Mouse (Mus musculus) small intestine, adult 10 weeks (tissue): ENCODE measurements around the gene Flt3l. TPM values are rescaled to one million over a fixed set of nuclear protein-coding genes. Genes with fewer than 3 reads are reported as not detected.

Experiments
- polyA plus RNA-seq: library from polyadenylated mRNA; stranded (reverse); fragments of 350-450 nt; fragmentation: Illumina TruSeq; extraction: RNeasy Lipid Tissue Mini Kit (QIAGEN cat#74804); gene quantifications from one replicate; pipeline ENCODE4 v1.2.3, GENCODE M21; 2014; ENCODE audit warnings: low replicate concordance

Gene Flt3l
- 13.9 TPM for polyA plus RNA-seq

GRCm38 (mm10) chr7:45135993-45136567, at the start of gene Flt3l, which contains the start of gene Gm45713:
TSS of gene Flt3l (minus strand) at chr7:45136432.
TSS of gene Gm45713 (minus strand) at chr7:45136231.

GRCm38 (mm10) chr7:45180896-45181477, 44.8 kb upstream of the Flt3l start, which contains the start of gene Pth2:
TSS of gene Pth2 (plus strand) at chr7:45180995.

GRCm38 (mm10) chr7:45179469-45179868, 43.2 kb upstream of the Flt3l start, which contains the start of gene Gfy:
TSS of gene Gfy (minus strand) at chr7:45179569.

GRCm38 (mm10) chr7:45163735-45164490, 27.7 kb upstream of the Flt3l start, which contains the start of gene Slc17a7:
TSS of gene Slc17a7 (plus strand) at chr7:45163949.

GRCm38 (mm10) chr7:45154096-45154992, 18.1 kb upstream of the Flt3l start, which contains the start of the genes Pih1d1 and Aldh16a1:
TSS of gene Pih1d1 (plus strand) at chr7:45154303.
TSS of gene Aldh16a1 (minus strand) at chr7:45154584.

GRCm38 (mm10) chr7:45128624-45129246, 7.5 kb downstream of the Flt3l start, which contains the start of gene Rpl13a:
TSS of gene Rpl13a (minus strand) at chr7:45128761.

GRCm38 (mm10) chr7:45124224-45125143, 11.7 kb downstream of the Flt3l start, which contains the start of gene Rps11:
TSS of gene Rps11 (minus strand) at chr7:45124439.

GRCm38 (mm10) chr7:45103652-45104180, 32.5 kb downstream of the Flt3l start, which contains the start of gene Fcgrt:
TSS of gene Fcgrt (minus strand) at chr7:45103851.

GRCm38 (mm10) chr7:45092048-45092447, 44.2 kb downstream of the Flt3l start, which contains the start of gene Rcn3:
TSS of gene Rcn3 (minus strand) at chr7:45092221.

Other genes starting within 250 kb of the Flt3l start
- gene Med25, start 243.7 kb downstream of the Flt3l start, polyA plus RNA-seq: 1.3 TPM
- gene Fuz, start 240.4 kb downstream of the Flt3l start, polyA plus RNA-seq: 0.48 TPM
- gene Ap2a1, start 206.9 kb downstream of the Flt3l start, polyA plus RNA-seq: 9.8 TPM
- gene Tsks, start 193.2 kb downstream of the Flt3l start, polyA plus RNA-seq: not detected
- gene Cpt1c, start 161.6 kb downstream of the Flt3l start, polyA plus RNA-seq: 0.15 TPM
- 2.3 TPM for gene Prmt1, start 149.9 kb downstream of the Flt3l start, polyA plus RNA-seq
- 11.1 TPM for gene Irf3, start 138.8 kb downstream of the Flt3l start, polyA plus RNA-seq
- not detected for gene Bcl2l12, start 137.7 kb downstream of the Flt3l start, polyA plus RNA-seq
- 2.0 TPM for gene Scaf1, start 120.1 kb downstream of the Flt3l start, polyA plus RNA-seq
- 1.1 TPM for gene Rras, start 118.5 kb downstream of the Flt3l start, polyA plus RNA-seq
- not detected for gene Prr12, start 83.6 kb downstream of the Flt3l start, polyA plus RNA-seq
- gene Nosip, start 74.0 kb downstream of the Flt3l start, polyA plus RNA-seq: 4.6 TPM
- 9.4 TPM for gene Prrg2, start 73.8 kb downstream of the Flt3l start, polyA plus RNA-seq
- not detected for gene Rcn3, start 44.2 kb downstream of the Flt3l start, polyA plus RNA-seq
- 3.7 TPM for gene Fcgrt, start 32.6 kb downstream of the Flt3l start, polyA plus RNA-seq
- gene Rps11, start 12.0 kb downstream of the Flt3l start, polyA plus RNA-seq: 126 TPM
- gene Rpl13a, start 7.7 kb downstream of the Flt3l start, polyA plus RNA-seq: 181 TPM
- not detected for gene Gm45713, start 201 bp downstream of the Flt3l start, polyA plus RNA-seq
- gene Pih1d1, start 17.9 kb upstream of the Flt3l start, polyA plus RNA-seq: not detected
- gene Aldh16a1, start 18.2 kb upstream of the Flt3l start, polyA plus RNA-seq: 13.8 TPM
- gene Slc17a7, start 27.5 kb upstream of the Flt3l start, polyA plus RNA-seq: not detected
- not detected for gene Gfy, start 43.1 kb upstream of the Flt3l start, polyA plus RNA-seq
- not detected for gene Pth2, start 44.6 kb upstream of the Flt3l start, polyA plus RNA-seq
- gene Ccdc155, start 68.5 kb upstream of the Flt3l start, polyA plus RNA-seq: not detected
- not detected for gene Dkkl1, start 75.7 kb upstream of the Flt3l start, polyA plus RNA-seq
- 1.7 TPM for gene Tead2, start 79.3 kb upstream of the Flt3l start, polyA plus RNA-seq
- 2.0 TPM for gene Cd37, start 102.7 kb upstream of the Flt3l start, polyA plus RNA-seq
- not detected for gene Slc6a16, start 104.7 kb upstream of the Flt3l start, polyA plus RNA-seq
- not detected for gene Slc6a21, start 141.1 kb upstream of the Flt3l start, polyA plus RNA-seq
- 3.0 TPM for gene Trpm4, start 197.3 kb upstream of the Flt3l start, polyA plus RNA-seq
- gene Hrc, start 198.9 kb upstream of the Flt3l start, polyA plus RNA-seq: not detected
- gene Ppfia3, start 230.6 kb upstream of the Flt3l start, polyA plus RNA-seq: not detected
- gene Lin7b, start 234.2 kb upstream of the Flt3l start, polyA plus RNA-seq: not detected